Mouse (Mus musculus): ENCODE measurements around the gene Nt5dc2.
A peak's percentile ranks its signal among the peaks of the same experiment; 100 is the strongest.

Nt5dc2 gene

DNA sequence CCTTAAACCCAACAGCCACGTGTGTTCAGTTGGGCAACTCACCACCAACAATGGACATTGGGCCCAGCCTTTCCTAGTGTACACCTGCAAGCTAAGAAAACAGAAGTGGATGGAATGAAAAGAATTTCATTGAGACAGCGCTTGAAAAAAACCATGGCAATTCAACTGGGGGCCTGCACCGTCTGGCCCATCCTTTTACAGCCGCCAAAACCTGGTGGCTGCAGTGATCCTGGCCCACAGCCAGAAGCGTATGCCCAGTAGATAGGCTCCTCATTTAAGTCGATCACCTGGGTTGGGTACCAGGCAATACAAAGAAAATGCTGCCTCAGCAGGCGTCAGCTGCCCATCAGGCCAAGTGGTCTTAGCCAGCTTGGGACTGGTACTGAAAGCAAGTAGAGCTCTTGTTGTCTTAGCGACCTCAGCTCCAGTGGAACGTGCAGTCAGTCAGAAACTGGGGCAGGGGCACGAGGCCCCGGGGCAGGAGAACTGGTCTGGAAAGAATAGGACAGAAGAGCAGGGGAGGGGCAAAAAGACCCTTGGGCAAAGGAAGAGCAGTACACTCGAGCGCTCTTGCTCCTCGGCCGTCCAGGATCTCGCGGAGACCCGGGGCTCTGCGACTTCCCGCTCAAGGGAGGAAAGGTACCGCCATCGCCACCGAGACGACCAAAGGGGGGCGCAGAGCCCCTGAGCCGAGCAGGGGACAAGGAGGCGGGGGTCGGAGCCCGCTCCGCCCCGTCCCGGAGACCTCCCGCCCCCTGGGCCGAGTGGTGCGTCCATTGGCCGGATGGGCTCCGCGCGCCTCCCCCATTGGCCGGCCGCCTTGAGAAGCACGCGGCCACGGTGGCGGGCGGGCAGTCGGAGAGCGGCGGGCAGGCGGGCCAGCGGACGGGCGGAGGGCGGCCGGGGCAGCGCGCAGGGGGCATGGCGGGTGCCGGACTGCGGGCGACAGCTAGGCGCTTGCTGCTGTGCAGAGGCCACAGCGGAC lies at the start of gene Nt5dc2:
Nt5dc2 (plus strand) TSS at position 818 of the 985 bp plus-strand sequence.
- peak; percentile 13 for DNase-seq (ENCODE audit: low read depth)

DNA sequence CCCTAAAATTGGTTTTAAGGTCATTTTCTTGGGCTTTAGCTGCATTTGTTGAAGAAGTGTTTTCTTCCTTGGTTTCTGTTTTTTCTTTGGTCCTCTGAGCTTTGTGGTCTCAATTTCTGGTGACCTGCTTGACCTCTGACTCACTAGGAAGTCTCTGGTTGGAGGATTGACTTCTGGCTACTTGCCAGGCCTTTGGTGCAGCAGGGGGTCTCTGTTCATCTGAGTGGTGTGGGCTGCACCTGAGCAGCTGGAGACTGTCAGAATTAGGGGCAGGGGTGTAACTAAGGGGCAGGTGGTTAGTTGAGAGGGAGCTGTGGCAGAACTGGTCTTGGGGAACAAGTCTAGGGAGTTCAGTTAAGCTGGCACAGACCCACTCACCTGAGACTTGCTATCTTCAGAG lies 49.7 kb upstream of the Nt5dc2 start:
- no peak for DNase-seq (ENCODE audit: low read depth)

DNA sequence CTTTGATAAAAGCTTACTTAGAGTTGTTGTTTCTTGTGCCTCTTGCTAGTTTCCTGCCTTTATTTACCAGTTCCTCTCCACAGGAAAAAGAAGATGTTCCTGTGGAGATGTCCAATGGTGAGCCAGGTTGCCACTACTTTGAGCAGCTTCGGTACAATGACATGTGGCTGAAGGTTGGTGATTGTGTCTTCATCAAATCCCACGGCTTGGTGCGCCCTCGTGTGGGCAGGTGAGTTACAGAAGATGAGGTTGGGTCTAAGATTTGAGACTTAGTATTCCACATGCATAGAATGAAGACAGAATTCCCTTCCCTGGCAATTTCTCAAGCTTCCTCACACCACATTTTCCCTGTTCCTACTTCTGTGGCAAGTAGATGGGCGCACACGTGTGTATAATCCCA lies 43.4 kb upstream of the Nt5dc2 start:
- no peak for DNase-seq (ENCODE audit: low read depth)

DNA sequence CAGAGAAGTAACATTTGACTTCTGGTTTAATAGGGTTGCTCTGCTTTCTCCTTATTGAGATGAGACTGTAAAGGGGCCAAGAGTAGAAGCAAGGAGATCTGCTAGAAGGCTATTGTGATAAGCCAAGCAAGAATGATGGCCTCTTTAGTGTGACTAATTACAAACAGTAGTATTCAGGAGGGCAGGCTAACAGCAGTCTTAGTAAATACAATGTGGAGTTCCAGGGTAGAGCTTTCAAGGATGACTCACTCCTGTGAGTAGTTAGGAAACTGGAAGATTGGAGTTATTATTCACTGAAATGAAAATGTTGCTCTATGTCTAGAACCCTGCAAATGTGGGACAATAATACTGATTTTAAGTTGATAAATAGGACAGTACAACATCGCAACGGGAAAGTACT lies 42.3 kb upstream of the Nt5dc2 start:
- DNase-seq (ENCODE audit: low read depth): peak; percentile 9

DNA sequence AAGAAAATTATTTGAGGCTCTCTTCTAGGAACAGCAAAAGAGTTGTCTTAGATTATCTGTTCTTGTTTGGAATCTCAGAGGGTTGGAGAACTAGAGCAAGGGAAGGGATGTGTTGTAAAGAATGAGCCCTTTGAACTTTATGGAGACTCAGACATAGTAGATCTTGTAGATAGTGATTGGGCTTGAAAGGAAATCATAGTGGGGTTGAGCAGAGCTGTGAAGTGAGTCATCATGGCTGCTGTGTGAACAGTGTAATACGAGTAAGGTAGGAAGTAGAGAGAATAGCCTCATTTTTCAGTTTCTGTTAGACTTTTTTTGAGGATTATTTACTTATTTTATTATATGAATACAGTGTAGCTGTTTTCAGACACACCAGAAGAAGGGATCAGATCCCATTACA lies 40.9 kb upstream of the Nt5dc2 start:
- DNase-seq (ENCODE audit: low read depth): no peak

DNA sequence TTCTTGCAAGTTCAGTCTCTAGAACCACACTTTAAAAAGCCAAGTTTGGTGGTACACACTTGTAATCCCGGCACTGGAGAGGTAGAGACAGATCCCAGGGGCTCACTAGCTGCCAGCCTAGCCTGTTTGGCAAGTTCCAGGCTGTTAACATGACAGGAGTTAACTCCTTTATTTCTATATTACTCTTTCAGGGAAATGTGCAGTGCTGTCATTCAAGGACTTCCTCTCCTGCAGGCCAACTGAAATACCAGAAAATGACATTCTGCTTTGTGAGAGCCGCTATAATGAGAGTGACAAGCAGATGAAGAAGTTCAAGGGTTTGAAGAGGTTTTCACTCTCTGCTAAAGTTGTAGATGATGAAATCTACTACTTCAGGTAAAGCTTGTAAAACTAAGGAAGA lies 25.7 kb upstream of the Nt5dc2 start:
- DNase-seq (ENCODE audit: low read depth): no peak

DNA sequence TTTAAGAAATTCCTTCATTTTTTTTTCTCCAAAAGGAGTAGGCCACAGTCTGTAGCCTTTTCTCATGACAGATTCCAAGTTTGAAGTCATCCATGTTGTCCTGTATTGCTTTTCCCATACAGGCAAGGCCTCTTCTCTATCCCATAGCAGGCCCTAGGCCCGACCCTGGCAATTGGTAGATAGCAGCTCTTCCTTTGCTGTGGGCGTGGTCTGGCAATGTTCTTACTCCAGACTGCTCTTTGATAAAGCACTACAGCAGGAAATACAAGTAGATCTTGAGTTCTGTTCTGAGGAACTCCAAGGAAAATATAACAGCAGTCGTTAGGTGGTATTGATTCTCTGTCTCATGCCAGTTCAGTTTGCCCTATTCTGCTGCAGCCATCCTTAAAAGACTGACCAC lies 20.2 kb upstream of the Nt5dc2 start:
- no peak for DNase-seq (ENCODE audit: low read depth)

DNA sequence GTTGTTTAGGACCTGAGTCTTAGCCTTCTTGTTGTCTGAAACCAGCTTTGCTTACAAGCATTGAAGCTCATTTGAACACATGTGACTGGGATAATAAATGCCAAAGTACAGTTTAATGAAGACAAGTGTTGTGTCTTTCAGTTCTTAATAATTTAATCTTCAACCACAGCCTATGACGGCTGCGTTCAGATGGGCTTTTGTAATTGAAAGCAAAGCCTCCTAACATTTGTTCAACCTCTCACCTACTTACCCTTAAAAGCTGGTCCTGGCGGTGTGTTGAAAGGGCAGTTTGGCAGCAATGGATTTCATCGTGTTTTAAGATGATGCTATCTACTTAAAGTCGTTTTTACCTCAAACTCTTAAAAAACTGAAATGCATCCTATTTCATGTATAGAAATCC lies 18.7 kb upstream of the Nt5dc2 start:
- DNase-seq (ENCODE audit: low read depth): no peak

DNA sequence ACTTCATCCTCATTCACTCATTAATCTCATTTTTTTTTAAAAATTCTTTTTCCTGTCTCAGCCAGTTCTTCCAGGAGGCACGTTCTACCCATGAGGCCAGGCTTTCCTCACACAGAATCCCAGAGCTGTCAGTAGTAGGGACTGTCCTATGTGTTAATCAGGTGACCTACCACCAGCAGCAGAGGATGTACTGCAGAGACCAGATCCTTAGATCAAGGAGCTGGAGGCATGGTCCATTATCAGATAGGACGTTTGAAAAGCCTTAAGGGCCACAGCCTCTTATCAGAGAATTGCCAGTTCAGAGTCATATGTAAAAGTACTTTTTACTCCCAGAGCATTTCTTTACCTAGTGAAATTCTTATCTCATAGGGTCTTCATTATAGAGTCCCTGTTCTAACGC lies 16.8 kb upstream of the Nt5dc2 start:
- no peak for DNase-seq (ENCODE audit: low read depth)

DNA sequence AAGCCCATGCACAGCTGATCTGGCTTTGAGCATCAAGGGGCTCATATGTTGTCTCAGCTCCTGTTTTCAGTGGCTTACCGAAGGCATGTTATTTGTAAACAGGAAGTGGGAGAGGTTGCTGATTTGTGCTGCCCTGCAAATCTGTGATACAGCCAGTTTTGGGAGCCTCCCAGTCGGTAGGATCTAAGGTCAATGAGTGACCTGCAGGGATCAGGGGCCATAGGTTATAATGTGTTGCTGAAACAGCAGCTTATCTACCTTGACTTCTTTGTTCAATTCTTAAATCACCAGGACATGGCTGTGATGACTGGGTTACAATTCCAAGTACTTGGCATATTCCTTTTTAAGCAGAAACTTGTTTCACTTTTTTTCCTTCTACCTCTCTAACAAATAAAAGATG lies 15.3 kb upstream of the Nt5dc2 start:
- DNase-seq (ENCODE audit: low read depth): no peak

DNA sequence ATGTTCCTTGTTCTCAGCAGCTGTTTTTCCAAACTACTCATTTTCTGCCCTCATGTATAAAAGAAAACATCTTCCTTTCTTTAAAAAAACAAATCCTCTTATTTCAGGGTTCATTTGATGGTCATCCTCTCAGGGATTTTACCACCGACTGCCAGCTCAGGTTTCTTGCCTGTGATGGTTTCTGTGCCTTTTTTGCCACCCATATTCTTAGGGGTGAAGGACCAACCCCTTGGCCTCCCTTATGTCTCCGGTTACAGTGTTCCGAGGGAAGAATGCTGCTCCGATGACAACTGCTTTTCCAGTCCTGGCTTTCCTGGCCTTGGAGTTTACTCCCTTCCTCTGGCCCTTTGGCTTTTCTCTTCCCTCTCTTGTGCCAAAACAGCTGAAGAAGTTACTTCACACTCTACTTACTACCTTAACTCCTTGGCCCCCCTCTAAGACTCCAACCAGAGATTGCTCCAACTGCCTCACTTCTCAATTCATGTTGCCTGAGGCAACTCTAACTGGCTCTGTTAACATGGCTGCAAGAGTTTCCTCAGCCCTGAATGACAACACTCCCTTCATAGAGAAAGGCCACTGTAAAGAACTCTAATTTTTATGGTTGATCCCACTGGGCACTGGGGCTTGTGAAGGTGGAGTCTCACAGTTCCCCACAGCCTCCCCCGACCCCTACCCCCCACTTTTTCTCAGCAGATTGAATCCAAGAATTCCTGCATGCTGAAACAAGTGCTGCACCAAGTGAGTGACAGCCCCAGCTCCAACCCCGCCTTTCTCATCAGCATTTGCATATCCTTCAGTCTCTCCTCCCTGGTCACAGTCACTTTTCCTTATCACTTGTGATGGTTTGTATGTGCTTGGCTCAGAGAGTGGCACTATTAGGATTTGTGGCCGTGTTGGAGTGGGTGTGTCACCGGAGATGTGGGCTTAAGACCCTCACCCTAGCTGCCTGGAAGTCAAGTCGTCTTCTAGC lies 5.5 kb upstream of the Nt5dc2 start:
- DNase-seq (ENCODE audit: low read depth): peak; percentile 12

DNA sequence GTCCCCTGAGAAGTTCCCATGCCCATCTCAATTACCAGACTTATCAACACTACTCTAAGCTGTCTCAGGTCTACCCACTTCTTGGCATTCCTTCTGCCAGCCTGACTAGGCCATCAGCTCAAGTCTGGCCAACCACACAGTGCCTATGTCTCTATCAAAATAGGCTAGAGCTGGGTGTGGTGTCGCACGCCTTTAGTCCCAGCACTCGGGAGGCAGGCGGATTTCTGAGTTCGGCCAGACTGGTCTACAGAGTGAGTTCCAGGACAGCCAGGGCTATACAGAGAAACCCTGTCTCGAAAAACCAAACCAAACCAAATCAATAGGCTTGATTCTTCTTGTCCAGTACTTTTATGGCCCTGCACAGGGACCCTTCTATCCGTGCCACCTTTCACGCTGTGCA lies 4.0 kb upstream of the Nt5dc2 start:
- no peak for DNase-seq (ENCODE audit: low read depth)

DNA sequence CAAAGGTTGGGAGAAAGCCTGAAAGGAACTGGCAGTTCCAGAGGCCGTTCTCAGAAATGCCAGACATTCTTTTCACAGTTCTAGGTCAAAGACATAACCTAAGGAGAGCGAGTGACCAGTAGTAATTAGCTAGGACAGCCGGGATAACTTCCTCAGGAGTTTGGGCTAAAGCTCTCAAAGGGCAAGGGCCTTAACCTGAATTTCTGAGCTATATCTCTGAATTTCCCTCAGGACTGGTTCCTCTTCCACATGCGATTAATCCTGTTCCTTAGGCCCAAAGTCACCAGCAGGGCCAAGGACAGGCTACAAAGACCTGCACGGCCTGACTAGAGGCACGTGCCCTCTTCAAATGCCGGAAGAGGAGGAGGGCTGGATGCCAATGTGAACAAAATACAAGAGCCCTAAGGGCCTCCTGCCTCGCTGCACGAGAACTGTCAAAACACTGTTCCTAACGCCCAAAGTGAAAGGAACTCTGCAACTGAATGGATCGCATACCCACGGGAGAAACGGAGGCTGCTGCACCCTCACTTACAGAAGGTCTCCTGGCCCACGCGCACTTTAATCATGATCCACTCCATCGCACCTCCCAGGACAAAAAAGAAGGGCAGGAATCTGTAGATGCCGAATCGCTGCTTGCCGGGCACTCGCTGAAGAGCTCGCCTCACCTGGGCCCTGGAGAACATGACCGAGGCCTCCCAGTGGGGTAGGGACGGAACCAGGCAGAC lies 2.6 kb upstream of the Nt5dc2 start:
- DNase-seq (ENCODE audit: low read depth): peak; percentile 30

DNA sequence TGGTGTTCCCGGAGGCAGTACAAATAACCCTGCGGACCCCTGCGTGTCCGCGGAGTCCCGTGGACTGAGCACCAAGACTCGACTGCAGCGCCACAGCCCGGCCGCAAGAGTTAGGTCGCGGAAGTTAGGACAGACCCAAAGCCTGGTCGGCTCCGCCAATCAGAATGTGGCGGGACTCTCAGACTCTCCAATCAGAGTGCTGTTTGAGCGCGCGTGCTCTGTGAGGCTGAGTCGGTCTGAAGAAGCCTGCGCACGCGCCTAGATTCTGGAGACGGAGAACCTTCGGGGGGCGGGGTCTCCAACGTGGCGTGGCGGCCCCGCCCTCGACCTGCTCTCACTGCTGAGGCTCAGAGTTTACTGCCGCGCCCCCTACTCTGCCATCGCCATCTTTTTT lies 2.0 kb upstream of the Nt5dc2 start, which contains the start of gene Smim4:
Smim4 (minus strand) TSS at position 131 of the 394 bp plus-strand sequence.
- DNase-seq (ENCODE audit: low read depth): peak; percentile 97

DNA sequence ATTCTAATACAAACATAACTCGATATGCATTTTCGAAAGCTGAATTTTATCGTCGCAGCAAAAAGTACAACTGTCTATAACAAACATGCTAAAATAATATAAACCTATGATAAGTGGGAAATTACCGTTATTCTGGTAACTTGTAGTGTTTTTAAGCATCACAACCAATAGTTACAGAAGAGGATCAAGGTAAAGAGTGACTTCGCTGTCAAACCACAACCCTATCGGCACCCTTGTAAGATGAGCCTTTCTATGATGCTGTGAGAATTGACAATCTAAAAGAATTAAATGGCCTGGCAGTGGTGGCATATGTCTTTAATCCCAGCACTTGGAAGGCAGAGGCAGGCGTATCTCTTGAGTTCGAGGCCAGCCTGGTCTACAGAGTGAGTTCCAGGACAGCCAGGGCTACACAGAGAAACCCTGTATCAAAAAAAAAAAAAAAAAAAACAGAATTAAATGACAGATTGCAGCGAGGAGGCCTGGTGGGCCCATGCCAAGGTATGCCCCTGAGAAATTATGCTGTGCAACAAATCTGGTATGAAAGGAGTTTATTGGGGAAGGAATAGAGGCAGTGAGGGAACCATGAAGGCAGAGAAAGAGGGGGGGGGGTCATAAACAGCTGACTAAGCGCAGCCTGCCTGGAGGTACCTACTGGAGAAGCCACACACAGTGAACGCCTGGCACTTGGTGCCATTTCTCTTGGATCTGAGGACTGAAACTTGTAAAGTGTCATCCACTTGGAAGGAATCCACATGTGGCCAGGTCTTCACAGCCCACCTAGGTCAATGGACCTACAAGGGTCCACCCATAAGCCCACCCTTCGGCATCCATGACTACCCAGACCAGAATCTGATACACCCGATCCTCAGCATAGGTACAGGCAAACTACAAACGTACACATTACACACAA lies 1.3 kb upstream of the Nt5dc2 start:
- no peak for DNase-seq (ENCODE audit: low read depth)

DNA sequence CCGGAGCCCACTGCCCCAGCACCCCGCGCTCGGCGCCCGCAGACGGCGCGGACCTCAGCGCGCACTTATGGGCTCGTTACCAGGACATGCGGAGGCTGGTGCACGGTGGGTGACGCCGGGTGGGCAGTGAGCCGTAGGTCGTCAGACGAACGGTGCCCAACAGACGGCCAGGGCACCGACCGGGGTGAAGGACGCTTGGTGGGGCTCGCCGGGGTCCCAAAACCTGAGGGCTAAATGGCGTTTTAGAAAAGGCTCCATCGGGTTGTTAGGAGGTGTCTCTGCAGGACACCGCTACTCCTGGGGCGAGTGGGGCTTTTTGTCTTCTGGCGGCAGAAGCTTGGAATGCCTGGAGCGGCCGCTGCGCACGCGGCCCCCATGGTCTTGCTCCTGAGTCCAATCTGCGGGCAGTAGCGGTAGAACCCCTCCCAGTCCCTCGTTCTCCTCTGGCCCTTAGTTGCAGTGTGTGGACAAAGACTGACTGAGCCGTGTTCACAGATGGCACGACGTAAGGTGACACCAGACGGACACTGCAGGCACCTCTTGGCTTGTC lies 494 bp downstream of the Nt5dc2 start:
- no peak for DNase-seq (ENCODE audit: low read depth)

DNA sequence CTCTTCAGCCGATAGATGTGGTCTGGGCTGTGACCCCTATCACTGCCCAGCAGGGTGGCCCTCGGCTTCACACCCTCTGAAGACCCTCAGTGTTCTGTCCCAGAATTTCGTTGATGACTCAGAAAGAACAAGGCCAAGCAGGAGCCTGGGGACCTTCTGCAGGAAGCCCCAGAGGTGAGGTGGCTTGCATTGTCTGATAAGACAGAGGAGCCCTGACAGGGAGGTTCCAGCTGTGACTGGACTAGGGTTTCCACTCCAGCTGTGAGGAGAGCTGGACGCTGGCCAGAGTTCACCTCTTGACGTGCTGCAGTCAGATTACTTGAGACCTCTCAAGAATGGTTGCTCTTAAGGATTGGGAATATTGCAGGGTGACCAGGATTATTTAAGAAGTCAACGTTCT lies 1.2 kb downstream of the Nt5dc2 start:
- DNase-seq (ENCODE audit: low read depth): no peak

DNA sequence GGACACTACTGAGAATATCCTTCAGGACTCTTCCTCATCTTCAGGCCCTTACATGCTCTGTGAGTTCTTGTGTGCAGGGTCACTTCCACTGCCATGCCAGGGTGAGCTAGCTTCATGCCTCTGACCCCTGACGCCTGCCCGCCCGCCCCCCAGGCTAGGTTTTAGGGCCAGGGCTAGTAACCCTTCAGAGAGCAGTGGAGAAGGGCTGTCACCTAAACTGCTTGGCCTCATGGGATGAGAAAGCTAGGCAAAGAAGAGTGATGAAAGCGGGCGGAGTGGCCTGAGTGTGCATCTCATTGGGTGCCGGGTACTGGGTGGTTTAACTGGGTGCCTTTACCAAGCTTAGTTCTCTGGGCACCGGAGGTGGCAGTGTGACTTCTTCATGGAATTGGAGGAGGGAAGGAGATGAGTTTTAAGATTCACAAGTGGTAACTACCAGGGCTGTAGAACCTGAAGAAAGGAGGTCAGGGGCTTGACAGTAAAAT lies 1.7 kb downstream of the Nt5dc2 start:
- DNase-seq (ENCODE audit: low read depth): no peak

DNA sequence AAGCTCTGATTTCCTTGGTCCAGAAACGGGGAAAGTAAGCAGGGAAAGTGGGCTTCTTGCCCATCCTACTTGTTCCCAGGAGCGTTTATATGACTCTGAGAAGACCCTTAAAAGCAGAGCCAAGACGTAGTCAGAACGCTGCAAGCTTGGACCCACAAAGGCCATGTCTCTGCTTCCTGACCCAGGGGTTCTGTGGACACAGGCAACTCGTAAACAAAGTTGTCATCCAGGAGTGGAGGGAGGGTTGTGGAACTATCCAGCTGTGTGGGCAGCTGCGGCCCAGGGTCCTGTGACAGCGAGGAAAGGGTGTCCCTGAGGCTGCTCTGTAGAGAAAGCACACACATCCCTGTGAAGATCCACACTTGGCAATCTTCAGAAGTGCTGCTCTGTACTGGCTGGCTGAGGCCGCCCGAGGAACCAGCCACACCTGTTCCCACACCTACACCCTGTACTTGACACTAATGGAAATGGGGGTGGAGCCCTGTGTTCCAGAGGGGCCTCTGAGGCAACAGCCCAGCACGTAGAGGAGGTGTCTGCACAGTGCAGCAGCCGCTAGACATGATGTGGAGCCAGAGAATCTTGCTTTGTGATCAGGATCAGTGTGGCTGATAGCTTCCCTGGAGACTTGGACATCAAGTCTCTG lies 2.3 kb downstream of the Nt5dc2 start:
- no peak for DNase-seq (ENCODE audit: low read depth)

Measured in fibroblast of lung, adult 2 months (primary cell).